Mouse (Mus musculus) lung, adult 2 months (tissue): ENCODE data around the gene Plp2.
"Not testable (repeated sequence)": the region's sequence is repeated elsewhere in the genome, so short reads cannot be mapped to it uniquely, and the experiment has no call there.

Source experiments
- CTCF ChIP-seq: fragments of 200-500 bp; IDR thresholded peaks from 2 replicates; pipeline ENCODE4 v1.5.1; 2011; ENCODE audit warnings: mild to moderate bottlenecking, low read length, control low read depth; ENCODE audit not compliant: insufficient read depth
- POLR2A ChIP-seq: fragments of 200-500 bp; IDR thresholded peaks from 2 replicates; pipeline ENCODE4 v1.6.1; 2011; ENCODE audit warnings: low read depth, mild to moderate bottlenecking, control low read depth, low read length, borderline replicate concordance; ENCODE audit errors: extremely low read depth

GRCm38 (mm10) chrX:7716058-7716457 is 44.9 kb upstream of the Plp2 start:
- not testable (repeated sequence) for TF ChIP-seq CTCF, POLR2A
